Mouse (Mus musculus): ENCODE results near the gene Gcgr. TPM values are rescaled to one million over a fixed set of nuclear protein-coding genes. Genes with fewer than 3 reads are reported as not detected.

The Gcgr gene
- polyA plus RNA-seq, 1 experiment from 2014 or later = 1.0 TPM

DNA sequence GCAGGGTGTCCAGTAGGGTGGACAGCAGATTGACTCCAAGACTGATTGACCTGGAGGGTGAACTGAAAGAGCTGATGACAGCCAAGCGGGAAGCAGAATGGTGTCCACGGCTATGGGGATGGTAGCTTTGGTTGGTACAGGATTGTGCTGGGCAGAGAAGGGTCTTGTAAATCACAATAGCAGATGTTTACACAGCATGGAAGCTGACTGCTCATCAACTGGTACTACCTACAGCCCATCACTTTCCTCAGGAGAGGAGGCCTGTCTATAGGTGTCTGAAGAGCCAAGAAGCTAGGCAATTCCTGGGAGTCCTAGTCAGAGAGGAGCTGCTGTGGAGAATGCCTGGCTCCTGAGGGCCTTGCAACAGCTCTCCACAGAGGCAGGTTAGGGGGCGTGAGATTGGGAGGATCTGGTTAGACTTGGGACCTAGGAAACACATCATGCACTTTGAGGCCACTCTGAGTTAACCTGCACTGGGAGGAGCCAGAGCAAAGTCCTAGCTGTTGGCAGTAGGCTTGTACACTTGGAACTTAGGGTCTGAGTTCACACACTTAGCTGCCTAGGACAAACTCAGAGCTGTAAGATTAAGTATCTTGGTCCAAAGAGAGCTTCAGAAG lies 46.0 kb downstream of the Gcgr start:
- Histone ChIP-seq H3K27ac (ENCODE audit: low read depth, low read length) (no peak overlapping the region), H3K27me3 (replicated peaks; ENCODE audit: control insufficient read depth, insufficient read depth, low read length) (no peaks in the 10 kb centered on the region), H3K4me1 (ENCODE audit: control insufficient read depth, insufficient read depth, low read depth, low read length) (peaks cover 33% of the 10 kb centered on the region), H3K9me3 (ENCODE audit: control insufficient read depth, low read length) (no peaks in the 10 kb centered on the region), H3K4me2 (ENCODE audit: low read length) (no peak overlapping the region), H3K4me3 (ENCODE audit: low read length) (no peak overlapping the region), H3K9ac (ENCODE audit: low read depth, low read length) (no peak overlapping the region), H3K36me3 (ENCODE audit: control insufficient read depth, insufficient read depth, low read length) (peaks cover 26% of the 10 kb centered on the region)
- 80% methylated on average over 3 of the region's 3 CpGs for WGBS
- ATAC-seq = no peak

- Histone ChIP-seq H3K4me2 (ENCODE audit: low read length) (no peak overlapping the region), H3K36me3 (ENCODE audit: control insufficient read depth, insufficient read depth, low read length) (peaks cover 26% of the 10 kb centered on the region), H3K4me1 (ENCODE audit: control insufficient read depth, insufficient read depth, low read depth, low read length) (peaks cover 29% of the 10 kb centered on the region), H3K9ac (ENCODE audit: low read depth, low read length) (no peak overlapping the region), H3K27ac (ENCODE audit: low read depth, low read length) (no peak overlapping the region), H3K27me3 (replicated peaks; ENCODE audit: control insufficient read depth, insufficient read depth, low read length) (no peaks in the 10 kb centered on the region), H3K4me3 (ENCODE audit: low read length) (no peak overlapping the region), H3K9me3 (ENCODE audit: control insufficient read depth, low read length) (no peaks in the 10 kb centered on the region)
- WGBS = 81% methylated on average over 7 of the region's 7 CpGs
- ATAC-seq = no peak
Observed at GRCm38 (mm10) chr11:120577211-120578023, 46.9 kb downstream of the Gcgr start.

GRCm38 (mm10) chr11:120578024-120578693 lies 47.7 kb downstream of the Gcgr start:
- WGBS = 86% methylated on average over 10 of the region's 10 CpGs
- Histone ChIP-seq H3K9ac (ENCODE audit: low read depth, low read length) (no peak overlapping the region; the same call in 1 of the 2 replicates), H3K4me1 (ENCODE audit: control insufficient read depth, insufficient read depth, low read depth, low read length) (peaks cover 29% of the 10 kb centered on the region)

DNA sequence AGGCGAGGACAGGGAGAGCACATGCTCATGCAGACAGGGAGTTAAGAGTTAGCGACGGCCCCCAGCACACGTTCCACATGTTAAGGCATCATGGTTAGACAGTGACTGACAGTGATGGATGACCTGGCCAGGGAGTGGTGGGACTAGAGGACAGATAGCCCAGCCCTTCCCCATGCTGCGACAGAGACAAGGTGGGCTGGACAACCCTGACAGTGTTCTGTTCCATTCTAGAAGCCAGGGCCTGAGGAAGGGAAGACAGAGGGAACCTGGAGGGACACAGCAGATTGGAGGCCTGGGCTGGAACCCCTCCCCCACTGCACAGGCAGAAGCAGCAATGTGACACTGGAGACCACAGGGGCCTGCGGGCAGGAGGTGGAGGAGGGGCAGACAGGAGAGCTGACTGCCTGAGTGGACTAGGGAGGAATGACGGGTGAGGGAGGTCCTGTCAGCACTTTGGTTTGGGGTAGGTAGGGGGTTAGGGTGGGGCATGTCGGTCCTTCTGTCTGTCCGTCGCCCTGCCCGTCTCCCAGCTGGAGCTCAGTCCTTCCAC lies 48.3 kb downstream of the Gcgr start:
- no peak overlapping the region for H3K4me2 ChIP-seq (ENCODE audit: low read length)
- no peak overlapping the region for H3K9ac ChIP-seq (ENCODE audit: low read depth, low read length)
- H3K9me3 ChIP-seq (ENCODE audit: control insufficient read depth, low read length) = 0 out of 2 replicates have a peak, but pooled peaks cover under 1% of the 10 kb centered on the region
- peaks cover 29% of the 10 kb centered on the region for H3K4me1 ChIP-seq (ENCODE audit: control insufficient read depth, insufficient read depth, low read depth, low read length)
- H3K4me3 ChIP-seq (ENCODE audit: low read length) = no peak overlapping the region
- peaks cover 27% of the 10 kb centered on the region for H3K36me3 ChIP-seq (ENCODE audit: control insufficient read depth, insufficient read depth, low read length)
- WGBS = 82% methylated on average over 11 of the region's 11 CpGs
- no peaks in the 10 kb centered on the region for H3K27me3 ChIP-seq (replicated peaks; ENCODE audit: control insufficient read depth, insufficient read depth, low read length)
- H3K27ac ChIP-seq (ENCODE audit: low read depth, low read length) = no peak overlapping the region
- ATAC-seq = no peak

More at GRCm38 (mm10) chr11:120578024-120578693, 47.7 kb downstream of the Gcgr start:
- ATAC-seq = no peak
- Histone ChIP-seq H3K4me2 (ENCODE audit: low read length) (no peak overlapping the region), H3K27me3 (replicated peaks; ENCODE audit: control insufficient read depth, insufficient read depth, low read length) (no peaks in the 10 kb centered on the region), H3K4me3 (ENCODE audit: low read length) (no peak overlapping the region), H3K27ac (ENCODE audit: low read depth, low read length) (no peak overlapping the region), H3K36me3 (ENCODE audit: control insufficient read depth, insufficient read depth, low read length) (peaks cover 26% of the 10 kb centered on the region), H3K9me3 (ENCODE audit: control insufficient read depth, low read length) (no peaks in the 10 kb centered on the region)

GRCm38 (mm10) chr11:120579316-120580107 lies 49.0 kb downstream of the Gcgr start:
- H3K9me3 ChIP-seq (ENCODE audit: control insufficient read depth, low read length) = 0 out of 2 replicates have a peak, but pooled peaks cover 3% of the 10 kb centered on the region
- no peaks in the 10 kb centered on the region for H3K27me3 ChIP-seq (replicated peaks; ENCODE audit: control insufficient read depth, insufficient read depth, low read length)
- peak overlapping the region; percentile 11 for H3K27ac ChIP-seq (ENCODE audit: low read depth, low read length)
- 57% methylated on average over 15 of the region's 15 CpGs for WGBS
- no peak for ATAC-seq
- peak overlapping the region; percentile 89 for H3K4me3 ChIP-seq (ENCODE audit: low read length)
- peak overlapping the region; percentile 99 for H3K4me2 ChIP-seq (ENCODE audit: low read length)
- H3K36me3 ChIP-seq (ENCODE audit: control insufficient read depth, insufficient read depth, low read length) = peaks cover 30% of the 10 kb centered on the region
- H3K4me1 ChIP-seq (ENCODE audit: control insufficient read depth, insufficient read depth, low read depth, low read length) = peaks cover 22% of the 10 kb centered on the region
- H3K9ac ChIP-seq (ENCODE audit: low read depth, low read length) = peak overlapping the region; percentile 97

DNA sequence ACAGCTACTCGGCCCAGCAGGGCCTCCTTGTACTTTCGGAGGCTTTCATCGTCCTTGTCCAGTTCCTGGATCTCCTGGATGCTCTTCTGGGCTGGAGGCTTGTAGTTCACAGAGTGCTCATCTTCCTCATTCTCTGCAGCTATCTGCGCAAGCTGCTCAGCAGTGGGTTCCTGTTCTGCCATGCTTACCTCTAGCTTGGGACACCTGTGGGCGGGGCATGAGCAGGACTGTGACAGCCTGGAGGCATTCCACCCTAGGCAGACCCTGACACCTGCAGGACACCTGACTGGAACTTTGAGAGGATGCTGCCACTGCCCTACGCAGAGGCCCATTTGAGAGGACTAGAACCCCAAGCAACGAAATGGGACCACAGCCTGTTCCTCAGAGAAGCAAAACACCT lies 49.7 kb downstream of the Gcgr start:
- Histone ChIP-seq H3K27ac (ENCODE audit: low read depth, low read length) (peak overlapping the region; percentile 11), H3K36me3 (ENCODE audit: control insufficient read depth, insufficient read depth, low read length) (peaks cover 31% of the 10 kb centered on the region), H3K27me3 (replicated peaks; ENCODE audit: control insufficient read depth, insufficient read depth, low read length) (no peaks in the 10 kb centered on the region), H3K4me3 (ENCODE audit: low read length) (peak overlapping the region; percentile 89), H3K9ac (ENCODE audit: low read depth, low read length) (peak overlapping the region; percentile 97), H3K9me3 (ENCODE audit: control insufficient read depth, low read length) (0 out of 2 replicates have a peak, but pooled peaks cover 3% of the 10 kb centered on the region), H3K4me1 (ENCODE audit: control insufficient read depth, insufficient read depth, low read depth, low read length) (peaks cover 21% of the 10 kb centered on the region), H3K4me2 (ENCODE audit: low read length) (peak overlapping the region; percentile 99)
- no peak for ATAC-seq
- WGBS = 59% methylated on average over 7 of the region's 7 CpGs

- peak; percentile 30; the same call in 1 of the 2 replicates for ATAC-seq
- H3K9me3 ChIP-seq (ENCODE audit: control insufficient read depth, low read length) = 0 out of 2 replicates have a peak, but pooled peaks cover 3% of the 10 kb centered on the region
- peak overlapping the region; percentile 89 for H3K4me3 ChIP-seq (ENCODE audit: low read length)
- under 1% methylated on average over 33 of the region's 44 CpGs for WGBS
- H3K9ac ChIP-seq (ENCODE audit: low read depth, low read length) = peak overlapping the region; percentile 97
- peaks cover 35% of the 10 kb centered on the region for H3K36me3 ChIP-seq (ENCODE audit: control insufficient read depth, insufficient read depth, low read length)
- no peaks in the 10 kb centered on the region for H3K27me3 ChIP-seq (replicated peaks; ENCODE audit: control insufficient read depth, insufficient read depth, low read length)
- peaks cover 21% of the 10 kb centered on the region for H3K4me1 ChIP-seq (ENCODE audit: control insufficient read depth, insufficient read depth, low read depth, low read length)
- H3K4me2 ChIP-seq (ENCODE audit: low read length) = peak overlapping the region; percentile 99
- peak overlapping the region; percentile 97 for H3K27ac ChIP-seq (ENCODE audit: low read depth, low read length)
Observed at GRCm38 (mm10) chr11:120580871-120581331, 50.4 kb downstream of the Gcgr start.

GRCm38 (mm10) chr11:120581490-120582267 lies 51.2 kb downstream of the Gcgr start, which contains the start of gene Arhgdia:
Gene Arhgdia (minus strand): TSS chr11:120581624.
- WGBS = 7% methylated on average over 63 of the region's 75 CpGs
- Histone ChIP-seq H3K9ac (ENCODE audit: low read depth, low read length) (peak within 1 kb of the TSS; percentile 97), H3K36me3 (ENCODE audit: control insufficient read depth, insufficient read depth, low read length) (peaks cover 42% of the 10 kb centered on the region), H3K9me3 (ENCODE audit: control insufficient read depth, low read length) (0 out of 2 replicates have a peak, but pooled peaks cover 3% of the 10 kb centered on the region), H3K27me3 (replicated peaks; ENCODE audit: control insufficient read depth, insufficient read depth, low read length) (no peaks in the 10 kb centered on the region), H3K4me2 (ENCODE audit: low read length) (peak within 1 kb of the TSS; percentile 99), H3K27ac (ENCODE audit: low read depth, low read length) (peak within 1 kb of the TSS; percentile 97), H3K4me1 (ENCODE audit: control insufficient read depth, insufficient read depth, low read depth, low read length) (peaks cover 21% of the 10 kb centered on the region), H3K4me3 (ENCODE audit: low read length) (peak within 1 kb of the TSS; percentile 89)
- ATAC-seq = peak; percentile 76

Data from hindbrain, embryonic 16.5 days (tissue).